Mouse (Mus musculus) G1E (cell line): ENCODE results near the gene Aldh9a1.

ENCODE experiments used
- CTCF ChIP-seq: IDR thresholded peaks from 2 replicates; pipeline ENCODE4 v1.5.1; 2012; ENCODE audit warnings: low read depth, low read length, inconsistent platforms, mixed read lengths
- GATA1 ChIP-seq: IDR thresholded peaks from 2 replicates; pipeline ENCODE4 v1.6.1; 2012; ENCODE audit warnings: borderline replicate concordance, low read length, inconsistent platforms, mixed read lengths
- GATA2 ChIP-seq: IDR thresholded peaks from 2 replicates; pipeline ENCODE4 v1.6.1; 2012; ENCODE audit warnings: low read depth, low read length, inconsistent platforms, borderline replicate concordance
- POLR2AphosphoS5 ChIP-seq: IDR thresholded peaks from 2 replicates; pipeline ENCODE4 v1.6.1; 2012; ENCODE audit warnings: low read depth, low read length, inconsistent platforms; ENCODE audit not compliant: insufficient replicate concordance
- TAL1 ChIP-seq: conservative IDR thresholded peaks from 2 replicates; pipeline ENCODE4 v1.6.1; 2012; ENCODE audit warnings: low read depth, low read length, inconsistent platforms, mixed read lengths

GRCm38 (mm10) chr1:167305501-167306137, 44.2 kb upstream of the Aldh9a1 start:
- TF ChIP-seq CTCF (no peak), TAL1 (no peak), POLR2AphosphoS5 (no peak), GATA1 (no peak), GATA2 (no peak)
